Mouse (Mus musculus) layer of hippocampus, adult 8-10 months (tissue): ENCODE results near the gene Nuf2. TPM values are rescaled to one million over a fixed set of nuclear protein-coding genes. Genes with fewer than 3 reads are reported as not detected.
"Not testable (repeated sequence)": the region's sequence is repeated elsewhere in the genome, so short reads cannot be mapped to it uniquely, and the experiment has no call there.

Experiments
- DNase-seq, 2 experiments: peaks; one replicate each; pipeline ENCODE4 v3.0.0; 2022; ENCODE audit warnings: low spot score in 2 of 2
- total RNA-seq, 4 experiments: library from RNA; stranded (reverse); gene quantifications; 2 replicates each; pipeline ENCODE4 v1.2.4; 2022

Nuf2 gene
- 1 to 10 TPM; 3.7 to 4.8 (median 4.4) TPM for total RNA-seq

GRCm38 (mm10) chr1:169530876-169531701 is at the start of gene Nuf2:
Nuf2 (minus strand) TSS chr1:169531464.
- DNase-seq = peak; percentile 97 to 99

- DNase-seq = no peak
Observed at GRCm38 (mm10) chr1:169579572-169579971, 48.3 kb upstream of the Nuf2 start.

GRCm38 (mm10) chr1:169574136-169574535 is 42.9 kb upstream of the Nuf2 start:
- DNase-seq = no peak

- no peak for DNase-seq
Observed at GRCm38 (mm10) chr1:169555621-169556020, 24.4 kb upstream of the Nuf2 start.

- DNase-seq = no peak
Observed at GRCm38 (mm10) chr1:169555019-169555418, 23.8 kb upstream of the Nuf2 start.

- DNase-seq = no peak
Observed at GRCm38 (mm10) chr1:169553446-169553845, 22.2 kb upstream of the Nuf2 start.

GRCm38 (mm10) chr1:169540415-169540814 is 9.2 kb upstream of the Nuf2 start:
- no peak for DNase-seq

- DNase-seq = peak; percentile 32 to 82
Observed at GRCm38 (mm10) chr1:169531702-169532535, 655 bp upstream of the Nuf2 start.

- no peak for DNase-seq
Observed at GRCm38 (mm10) chr1:169529996-169530518, 1.2 kb downstream of the Nuf2 start.

- DNase-seq = no peak
Observed at GRCm38 (mm10) chr1:169526006-169526680, 5.1 kb downstream of the Nuf2 start.

- DNase-seq = peak; percentile 38 to 44
Observed at GRCm38 (mm10) chr1:169519337-169519736, 11.9 kb downstream of the Nuf2 start.

GRCm38 (mm10) chr1:169517899-169518517 is 13.3 kb downstream of the Nuf2 start:
- not testable (repeated sequence) for DNase-seq

- no peak for DNase-seq
Observed at GRCm38 (mm10) chr1:169517376-169517892, 13.8 kb downstream of the Nuf2 start.

GRCm38 (mm10) chr1:169506354-169506753 is 24.9 kb downstream of the Nuf2 start:
- DNase-seq = peak in 1 of 2 experiments; percentile 47

- peak; percentile 27 to 28 for DNase-seq
Observed at GRCm38 (mm10) chr1:169502876-169503275, 28.4 kb downstream of the Nuf2 start.

- DNase-seq = peak; percentile 62 to 78
Observed at GRCm38 (mm10) chr1:169495621-169496020, 35.6 kb downstream of the Nuf2 start.

GRCm38 (mm10) chr1:169491561-169491960 is 39.7 kb downstream of the Nuf2 start:
- no peak for DNase-seq

GRCm38 (mm10) chr1:169485408-169485885 is 45.8 kb downstream of the Nuf2 start:
- DNase-seq = peak; percentile 56 to 64

GRCm38 (mm10) chr1:169484565-169484964 is 46.7 kb downstream of the Nuf2 start:
- no peak for DNase-seq

GRCm38 (mm10) chr1:169482596-169483335 is 48.5 kb downstream of the Nuf2 start:
- no peak for DNase-seq
